Mouse (Mus musculus) forebrain, embryonic 13.5 days (tissue): ENCODE measurements around the gene Mon2. TPM values are rescaled to one million over a fixed set of nuclear protein-coding genes. Genes with fewer than 3 reads are reported as not detected.

ENCODE experiments used
- ATAC-seq: fragments of 200-750 bp; cut with Nextera tagmentation; 2 replicates; pipeline ENCODE4 v1.8.0; 2017
- H3K27ac ChIP-seq: fragments of 300-500 bp; sonication (generic); 2 replicates; pipeline ENCODE4 v1.5.1; 2015; ENCODE audit warnings: inconsistent platforms, mild to moderate bottlenecking, moderate library complexity
- H3K27me3 ChIP-seq: fragments of 300-500 bp; sonication (generic); 2 replicates; pipeline ENCODE4 v1.6.1; 2015; ENCODE audit warnings: mild to moderate bottlenecking, inconsistent platforms
- H3K36me3 ChIP-seq: fragments of 300-500 bp; sonication (generic); 2 replicates; pipeline ENCODE4 v1.6.1; 2015; ENCODE audit warnings: mild to moderate bottlenecking, inconsistent platforms; ENCODE audit not compliant: poor library complexity, severe bottlenecking
- H3K4me1 ChIP-seq: fragments of 300-500 bp; sonication (generic); 2 replicates; pipeline ENCODE4 v1.6.1; 2015; ENCODE audit warnings: inconsistent platforms
- H3K4me2 ChIP-seq: fragments of 300-500 bp; sonication (generic); 2 replicates; pipeline ENCODE4 v1.6.1; 2015; ENCODE audit warnings: inconsistent platforms, mild to moderate bottlenecking, moderate library complexity
- H3K4me3 ChIP-seq: fragments of 300-500 bp; sonication (generic); 2 replicates; pipeline ENCODE4 v1.5.1; 2015; ENCODE audit warnings: mild to moderate bottlenecking, inconsistent platforms
- H3K9ac ChIP-seq: fragments of 300-500 bp; sonication (generic); 2 replicates; pipeline ENCODE4 v1.6.1; 2015; ENCODE audit warnings: mild to moderate bottlenecking, inconsistent platforms
- H3K9me3 ChIP-seq: fragments of 300-500 bp; sonication (generic); replicated peaks from 2 replicates; pipeline ENCODE4 v1.6.1; 2016; ENCODE audit warnings: inconsistent platforms
- WGBS: fragments of 180-500 bp; shearing (Covaris S2); methylation state at CpG from one replicate; pipeline ENCODE4 v1.1.7; 2015; 5-methylcytosine and 5-hydroxymethylcytosine counted together
- polyA plus RNA-seq: library from polyadenylated mRNA; unstranded; fragments of >200 nt; fragmentation: Nextera tagmentation; extraction: Ambion mirVana; gene quantifications from 2 replicates; pipeline ENCODE4 v1.2.1, GENCODE M21; 2015

The Mon2 gene
- polyA plus RNA-seq, 1 experiment from 2014 or later, result 24.7 TPM

DNA sequence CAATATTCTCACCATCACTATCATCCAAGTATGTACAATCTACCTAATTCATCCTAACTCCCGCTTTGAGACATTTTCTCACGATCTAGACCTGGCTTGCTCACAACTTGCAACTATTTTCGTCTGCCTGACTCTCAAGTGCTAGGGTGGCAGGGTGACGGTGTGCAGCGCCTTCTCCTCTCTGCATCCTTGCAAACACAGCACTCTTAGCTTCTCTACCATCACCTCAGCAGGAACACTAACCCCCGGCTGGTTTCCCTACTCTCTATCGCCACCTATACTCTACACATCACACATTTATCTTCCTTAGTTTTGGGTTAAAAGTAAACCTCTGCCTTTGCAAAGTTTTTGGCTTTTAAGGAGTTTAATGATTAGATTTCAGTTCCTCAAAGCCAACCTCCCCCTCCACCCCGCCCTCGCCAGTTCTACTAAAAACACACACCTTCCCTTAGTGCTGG is 88.6 kb downstream of the Mon2 start:
- Histone ChIP-seq H3K9me3 (no peaks in the 10 kb centered on the region), H3K4me3 (no peak overlapping the region), H3K4me2 (no peak overlapping the region), H3K4me1 (peaks cover 29% of the 10 kb centered on the region), H3K9ac (no peak overlapping the region), H3K27ac (no peak overlapping the region), H3K36me3 (peaks cover 9% of the 10 kb centered on the region), H3K27me3 (no peaks in the 10 kb centered on the region)
- WGBS, result 30% methylated on average over 9 of the region's 9 CpGs
- 0 out of 2 replicates have a peak, but pooled peaks have one; percentile 13 for ATAC-seq

DNA sequence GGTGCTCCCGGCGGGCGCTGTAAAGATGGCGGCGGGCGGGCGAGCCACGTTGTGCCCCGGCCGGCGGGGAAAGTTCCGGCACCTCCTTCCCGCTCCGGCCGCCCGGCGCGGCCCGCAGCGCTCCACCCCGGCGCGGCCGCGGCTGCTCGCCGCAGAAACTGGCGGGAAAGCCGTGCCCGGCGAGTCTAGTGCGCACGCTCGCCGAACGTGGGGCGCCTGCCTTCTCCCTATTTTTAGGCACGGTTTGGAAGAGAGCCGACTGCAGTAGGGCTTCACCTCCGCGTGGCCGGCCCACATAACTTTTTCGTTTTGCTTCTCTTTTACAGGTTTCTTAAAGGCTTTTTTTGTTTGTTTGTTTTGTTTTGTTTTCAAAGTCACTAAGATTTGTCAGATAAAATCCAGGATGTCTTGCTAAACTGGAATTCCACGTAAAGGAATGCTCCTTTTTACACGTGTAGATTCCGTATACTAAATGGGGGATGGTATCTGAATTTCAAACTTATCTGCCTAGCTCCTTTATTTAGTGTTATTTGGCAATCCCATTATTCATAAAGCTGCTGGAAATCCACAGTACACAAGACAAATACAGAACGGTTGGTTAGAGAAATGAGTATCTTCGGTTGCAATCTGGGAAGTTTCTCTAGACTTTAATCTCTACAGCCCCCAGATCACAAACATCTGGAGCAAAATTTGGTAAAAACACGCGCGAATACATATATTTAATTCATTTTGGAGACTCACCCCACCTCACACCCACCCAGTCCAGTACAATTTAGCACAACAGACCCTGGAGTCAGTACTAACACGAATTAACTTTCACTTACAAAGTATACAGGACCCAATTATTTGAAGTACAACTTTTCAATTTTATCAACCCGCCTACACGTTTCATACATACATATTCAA is 89.7 kb downstream of the Mon2 start:
- H3K36me3 ChIP-seq, result peaks cover 13% of the 10 kb centered on the region
- ATAC-seq, result peak; percentile 76
- peak overlapping the region; percentile 100 for H3K27ac ChIP-seq

DNA sequence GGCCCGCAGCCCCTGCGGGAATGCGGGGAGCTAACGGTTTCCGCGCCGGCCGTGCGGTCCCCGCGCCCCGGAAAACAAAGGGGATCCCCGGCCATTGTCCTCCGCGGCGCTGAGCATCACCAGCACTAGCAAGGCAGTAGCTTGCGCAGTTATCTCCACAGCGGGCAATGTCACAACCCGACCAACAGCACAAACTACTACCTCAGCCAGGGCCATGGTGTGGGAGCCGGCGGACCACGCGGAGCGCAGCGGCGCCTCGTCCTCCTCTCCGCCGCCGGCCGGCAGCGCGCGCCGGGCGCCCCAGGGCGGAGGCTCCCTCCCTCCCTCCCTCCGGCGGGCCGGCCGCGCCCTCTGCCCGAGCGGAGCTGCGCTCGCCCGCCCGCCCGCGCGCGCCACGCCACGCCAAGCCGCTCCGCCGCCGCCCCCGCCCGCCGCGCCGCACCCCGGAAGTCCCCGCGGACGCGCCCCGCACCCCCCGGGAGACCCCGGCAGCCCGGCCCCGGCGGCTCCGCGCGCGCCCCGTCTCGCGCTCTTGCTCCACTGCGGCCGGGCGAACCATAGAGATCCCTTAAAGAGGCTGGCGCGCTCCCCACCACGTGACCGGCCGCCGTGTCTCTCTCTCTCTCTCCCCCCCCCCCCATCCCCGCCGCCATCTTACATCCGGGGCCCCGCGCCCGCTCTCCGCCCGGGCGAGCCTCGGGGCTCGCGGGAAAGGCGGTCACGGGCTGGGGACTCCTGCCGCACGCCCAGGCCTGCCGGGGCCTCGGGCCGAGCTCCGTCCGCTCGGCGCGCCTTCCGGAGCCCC is 90.6 kb downstream of the Mon2 start:
- under 1% methylated on average over 29 of the region's 115 CpGs for WGBS
- H3K9me3 ChIP-seq, result no peaks in the 10 kb centered on the region

More for the DNA sequence above, 89.7 kb downstream of the Mon2 start:
- WGBS, result 12% methylated on average over 47 of the region's 54 CpGs
- H3K9ac ChIP-seq, result peak overlapping the region; percentile 98
- peak overlapping the region; percentile 90 for H3K4me2 ChIP-seq
- peak overlapping the region; percentile 87 for H3K4me3 ChIP-seq
- H3K27me3 ChIP-seq, result no peaks in the 10 kb centered on the region
- no peaks in the 10 kb centered on the region for H3K9me3 ChIP-seq
- H3K4me1 ChIP-seq, result peaks cover 32% of the 10 kb centered on the region

DNA sequence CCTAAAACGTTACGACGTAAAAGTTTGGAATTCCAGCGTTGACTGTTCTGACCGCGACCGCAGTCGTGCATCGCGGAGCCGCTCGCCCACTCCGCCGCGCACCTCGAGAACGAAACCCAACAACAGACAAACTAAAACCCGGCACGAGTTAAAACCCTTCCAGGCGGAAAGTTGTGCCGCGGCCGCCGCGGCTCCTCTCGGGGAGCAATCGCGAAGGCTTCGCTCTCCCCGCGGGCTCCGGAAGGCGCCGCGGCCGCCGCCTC is 91.1 kb downstream of the Mon2 start:
- under 1% methylated on average over 36 of the region's 37 CpGs for WGBS
- H3K36me3 ChIP-seq, result peaks cover 17% of the 10 kb centered on the region
- peak; percentile 3; the same call in 1 of the 2 replicates for ATAC-seq

More for the DNA sequence above, 90.6 kb downstream of the Mon2 start:
- peak overlapping the region; percentile 98 for H3K9ac ChIP-seq
- peak overlapping the region; percentile 100 for H3K27ac ChIP-seq
- peak overlapping the region; percentile 87 for H3K4me3 ChIP-seq
- peak overlapping the region; percentile 90 for H3K4me2 ChIP-seq
- H3K27me3 ChIP-seq, result no peaks in the 10 kb centered on the region
- peak; percentile 91 for ATAC-seq
- H3K4me1 ChIP-seq, result peaks cover 32% of the 10 kb centered on the region
- H3K36me3 ChIP-seq, result peaks cover 16% of the 10 kb centered on the region

DNA sequence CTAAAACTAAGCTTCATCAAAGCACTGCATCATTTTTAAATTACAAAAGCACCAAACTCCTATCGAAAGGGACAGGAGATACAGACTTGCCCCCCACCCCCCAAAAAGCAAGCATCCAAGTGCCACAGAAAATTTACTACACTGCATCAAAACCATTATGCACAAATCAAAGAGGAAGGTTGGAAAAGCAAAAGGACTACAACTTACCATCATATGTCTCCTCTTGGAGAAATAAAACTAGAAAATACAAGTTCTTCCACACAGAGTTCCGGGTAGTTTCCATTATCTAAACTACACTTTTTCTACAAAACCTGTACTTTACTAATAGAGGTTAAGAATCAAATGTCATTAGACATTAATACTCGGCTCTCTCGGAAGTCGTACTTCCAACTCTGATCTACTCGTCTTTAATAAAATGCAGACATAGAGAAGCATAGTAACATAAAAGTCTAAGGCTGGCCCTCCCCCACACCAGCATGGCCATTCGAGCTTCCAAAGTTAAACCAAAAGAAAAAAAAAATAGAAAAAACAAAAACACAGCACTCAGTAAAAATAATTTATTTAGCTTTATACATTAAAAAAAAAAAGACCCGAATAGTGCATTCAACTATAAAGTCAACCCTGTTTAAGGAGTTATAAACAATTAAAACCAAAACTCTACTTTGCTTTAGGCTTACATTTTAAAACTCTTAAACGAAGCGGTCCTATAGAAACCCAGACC is 91.6 kb downstream of the Mon2 start:
- Histone ChIP-seq H3K4me1 (peaks cover 32% of the 10 kb centered on the region), H3K4me2 (peak overlapping the region; percentile 90), H3K9ac (peak overlapping the region; percentile 98), H3K36me3 (peaks cover 20% of the 10 kb centered on the region), H3K4me3 (peak overlapping the region; percentile 87), H3K27ac (peak overlapping the region; percentile 100), H3K27me3 (no peaks in the 10 kb centered on the region), H3K9me3 (no peaks in the 10 kb centered on the region)
- WGBS, result 4% methylated on average over 10 of the region's 10 CpGs
- ATAC-seq, result no peak

More for the DNA sequence above, 91.1 kb downstream of the Mon2 start:
- peak overlapping the region; percentile 87 for H3K4me3 ChIP-seq
- peak overlapping the region; percentile 98 for H3K9ac ChIP-seq
- peak overlapping the region; percentile 100 for H3K27ac ChIP-seq
- H3K9me3 ChIP-seq, result no peaks in the 10 kb centered on the region
- H3K4me1 ChIP-seq, result peaks cover 32% of the 10 kb centered on the region
- no peaks in the 10 kb centered on the region for H3K27me3 ChIP-seq
- peak overlapping the region; percentile 90 for H3K4me2 ChIP-seq

DNA sequence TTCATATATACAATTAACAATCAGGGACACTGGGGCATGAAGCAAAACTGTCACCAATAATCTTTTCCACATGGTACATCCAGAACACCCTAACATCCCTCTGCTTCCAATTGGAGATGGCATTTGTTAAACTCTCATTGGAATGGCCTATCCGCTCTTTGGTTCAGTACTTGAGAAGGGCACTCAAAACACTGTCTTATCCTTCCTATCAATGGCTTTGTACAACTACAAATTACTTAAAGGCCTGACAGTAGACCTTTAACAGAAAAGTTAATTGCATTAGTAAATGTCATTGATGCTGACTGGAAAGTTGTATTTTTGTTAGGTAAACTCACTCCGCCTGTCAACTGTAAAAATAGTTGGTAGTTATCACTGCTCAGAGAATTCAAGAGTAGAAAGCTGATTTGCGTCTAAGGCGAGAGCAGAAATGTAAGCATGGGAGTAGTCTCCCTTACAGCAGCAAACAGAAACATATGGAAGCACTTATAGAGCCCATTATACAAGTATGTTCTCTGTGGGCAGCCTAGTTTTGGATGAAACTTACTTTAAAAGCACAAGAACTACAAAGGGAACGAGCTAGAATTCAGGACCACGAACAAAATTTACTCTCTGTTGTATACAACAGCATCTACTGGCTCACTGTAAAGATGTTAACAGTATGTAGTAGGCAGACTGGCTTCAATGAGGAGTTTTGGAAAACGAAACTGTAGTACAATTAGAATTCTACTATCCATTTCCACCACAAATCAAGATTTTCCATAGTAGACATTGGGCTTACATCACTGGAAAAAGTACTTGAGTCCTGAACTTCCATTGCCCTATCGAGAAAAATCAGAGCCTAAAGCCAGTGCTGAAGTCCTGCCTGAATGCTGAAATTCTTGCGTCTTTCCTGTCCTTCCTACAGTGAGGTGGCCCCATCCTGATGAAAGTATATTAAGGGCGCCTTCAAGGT is 92.5 kb downstream of the Mon2 start:
- Histone ChIP-seq H3K36me3 (peaks cover 26% of the 10 kb centered on the region), H3K27ac (no peak overlapping the region), H3K4me1 (peaks cover 32% of the 10 kb centered on the region), H3K4me2 (peak overlapping the region; percentile 90), H3K4me3 (peak overlapping the region; percentile 87), H3K27me3 (no peaks in the 10 kb centered on the region), H3K9me3 (no peaks in the 10 kb centered on the region), H3K9ac (peak overlapping the region; percentile 98)
- 46% methylated on average over 10 of the region's 10 CpGs for WGBS
- no peak for ATAC-seq

DNA sequence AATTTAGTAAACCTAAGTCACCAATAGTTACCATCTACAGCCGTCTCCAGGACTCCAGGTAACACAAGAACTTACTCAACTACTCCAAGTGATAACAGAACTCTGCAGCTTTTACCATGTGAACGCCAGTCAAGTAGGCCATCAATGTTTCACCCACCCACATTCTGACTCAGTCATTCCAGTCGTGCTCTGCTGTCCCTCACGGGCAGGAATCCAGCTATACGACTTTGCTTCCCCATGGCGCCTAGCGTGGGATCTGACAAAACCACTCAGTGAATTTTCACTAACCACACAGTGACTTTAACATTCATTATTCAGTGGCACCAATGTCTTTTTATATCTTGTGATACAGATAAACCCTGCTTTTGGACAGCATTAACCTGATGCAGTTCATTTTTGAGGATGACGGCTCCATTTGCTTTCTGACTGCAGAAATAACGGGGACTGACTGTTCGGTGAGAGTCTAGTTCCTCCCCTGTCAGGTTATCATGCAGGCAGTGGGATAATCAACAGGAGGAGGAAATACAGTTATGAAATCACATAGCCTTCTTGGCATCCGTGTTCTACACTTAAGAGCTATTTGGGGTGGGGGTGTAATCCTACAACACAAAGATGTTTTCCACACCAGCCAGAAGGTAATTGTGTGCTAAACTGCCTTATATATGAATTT is 93.3 kb downstream of the Mon2 start:
- H3K4me2 ChIP-seq, result peak overlapping the region; percentile 90
- ATAC-seq, result no peak
- no peak overlapping the region for H3K27ac ChIP-seq
- H3K9me3 ChIP-seq, result no peaks in the 10 kb centered on the region
- H3K27me3 ChIP-seq, result no peaks in the 10 kb centered on the region
- 79% methylated on average over 11 of the region's 11 CpGs for WGBS
- H3K36me3 ChIP-seq, result peaks cover 26% of the 10 kb centered on the region
- peak overlapping the region; percentile 98 for H3K9ac ChIP-seq
- H3K4me1 ChIP-seq, result peaks cover 32% of the 10 kb centered on the region
- H3K4me3 ChIP-seq, result peak overlapping the region; percentile 87

DNA sequence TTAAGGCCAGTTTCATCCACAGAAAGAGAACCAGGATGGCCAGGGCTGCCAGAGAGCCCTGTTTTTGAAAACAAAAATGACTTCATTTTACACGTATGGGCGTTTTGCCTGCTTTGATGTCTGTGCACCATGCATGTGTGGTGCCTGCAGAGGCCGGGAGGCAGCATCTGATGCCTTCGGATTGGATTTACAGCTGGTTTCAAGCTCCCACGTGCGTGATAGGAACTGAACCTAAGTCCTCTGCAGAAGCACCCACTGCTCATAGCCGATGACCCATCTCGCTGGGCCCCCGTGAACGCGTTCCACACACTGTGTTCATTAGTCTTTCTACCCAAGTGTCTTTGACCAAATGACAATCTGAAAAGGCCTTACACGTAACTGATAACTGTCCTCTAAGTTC is 96.2 kb downstream of the Mon2 start:
- H3K4me1 ChIP-seq, result peaks cover 18% of the 10 kb centered on the region
- WGBS, result 97% methylated on average over 12 of the region's 12 CpGs
- H3K36me3 ChIP-seq, result peaks cover 26% of the 10 kb centered on the region
- no peak overlapping the region for H3K4me3 ChIP-seq
- no peaks in the 10 kb centered on the region for H3K27me3 ChIP-seq
- H3K4me2 ChIP-seq, result no peak overlapping the region
- H3K27ac ChIP-seq, result no peak overlapping the region
- ATAC-seq, result no peak
- H3K9me3 ChIP-seq, result no peaks in the 10 kb centered on the region
- H3K9ac ChIP-seq, result no peak overlapping the region

DNA sequence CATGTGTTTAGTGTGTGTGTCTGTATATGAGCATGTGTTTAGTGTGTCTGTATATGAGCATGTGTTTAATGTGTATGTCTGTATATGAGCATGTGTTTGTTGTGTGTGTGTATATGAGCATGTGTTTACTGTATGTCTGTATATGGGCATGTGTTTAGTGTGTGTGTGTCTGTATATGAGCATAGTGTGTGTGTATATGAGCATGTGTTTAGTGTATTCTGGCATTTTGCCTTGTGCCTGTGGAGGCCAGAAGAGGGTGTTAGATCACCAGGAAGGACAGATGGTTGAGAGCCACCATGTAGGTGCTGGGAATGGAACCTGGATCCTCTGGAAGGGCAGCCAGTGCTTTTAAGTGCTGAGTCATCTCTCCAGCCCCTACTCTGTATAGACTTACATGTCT is 96.9 kb downstream of the Mon2 start:
- Histone ChIP-seq H3K9me3 (no peaks in the 10 kb centered on the region), H3K27me3 (no peaks in the 10 kb centered on the region), H3K4me3 (no peak overlapping the region), H3K36me3 (peaks cover 26% of the 10 kb centered on the region), H3K4me2 (no peak overlapping the region), H3K9ac (no peak overlapping the region), H3K27ac (no peak overlapping the region), H3K4me1 (peaks cover 18% of the 10 kb centered on the region)
- 0 out of 2 replicates have a peak, but pooled peaks have one; percentile 25 for ATAC-seq

DNA sequence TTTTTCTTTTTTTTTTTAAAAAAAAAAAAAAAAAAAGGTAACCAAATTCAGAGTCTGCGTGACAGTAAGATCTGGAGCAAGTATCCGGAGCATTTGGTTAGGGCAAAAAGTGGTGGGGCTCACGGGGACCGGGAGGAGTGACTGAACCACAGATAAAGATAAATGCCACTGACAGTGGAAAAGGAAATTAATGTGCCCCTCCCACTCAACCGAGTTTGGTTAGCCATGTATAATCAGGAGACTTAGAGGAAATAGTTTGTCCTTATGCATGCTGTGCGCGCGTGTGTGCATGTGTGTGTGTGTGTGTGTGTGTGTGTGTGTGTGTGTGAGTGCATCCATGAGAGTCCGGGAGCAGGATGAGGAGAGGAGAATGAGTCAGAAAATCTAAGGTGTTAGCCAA is 100.3 kb downstream of the Mon2 start:
- Histone ChIP-seq H3K4me1 (no peaks in the 10 kb centered on the region), H3K4me3 (no peak overlapping the region), H3K4me2 (no peak overlapping the region), H3K9ac (no peak overlapping the region), H3K27ac (no peak overlapping the region), H3K36me3 (peaks cover 17% of the 10 kb centered on the region), H3K9me3 (no peaks in the 10 kb centered on the region), H3K27me3 (no peaks in the 10 kb centered on the region)
- no peak for ATAC-seq
- WGBS, result 86% methylated on average over 9 of the region's 9 CpGs
